Mouse (Mus musculus) kidney, adult 2 months (tissue): Measurements from ENCODE around the gene Fam13a.

Experiments
- CTCF ChIP-seq: fragments of 200-500 bp; conservative IDR thresholded peaks from 2 replicates; pipeline ENCODE4 v1.5.1; 2011; ENCODE audit warnings: low read depth, mild to moderate bottlenecking, control low read depth, low read length, moderate library complexity, mixed read lengths; ENCODE audit not compliant: insufficient read depth, insufficient read length
- POLR2A ChIP-seq: fragments of 200-500 bp; IDR thresholded peaks from one replicate; pipeline ENCODE4 v1.6.1; 2011; ENCODE audit warnings: low read depth, low read length, control low read depth

DNA sequence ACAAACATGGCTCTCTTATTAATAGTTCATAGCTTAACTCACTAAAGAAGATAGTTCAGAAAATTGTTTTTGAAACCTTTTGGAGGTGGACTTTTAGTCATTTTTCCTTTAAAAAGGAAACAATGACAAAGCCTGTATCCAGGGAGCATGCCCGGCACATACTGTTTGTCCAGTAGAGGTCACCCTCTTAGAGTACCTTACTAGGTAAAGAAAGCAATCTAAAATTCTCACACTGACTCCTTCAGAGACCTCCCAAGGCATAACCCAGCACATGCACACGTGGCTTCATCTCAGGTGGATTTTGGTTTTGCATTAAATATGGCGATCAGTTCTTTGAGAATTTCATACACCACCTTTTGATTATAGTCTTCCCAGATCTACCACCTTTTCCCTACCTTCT, 102.7 kb downstream of the Fam13a start:
- TF ChIP-seq POLR2A = no peak
- TF ChIP-seq CTCF = 0 out of 2 replicates have a peak, but pooled peaks have one; percentile 10
